Mouse (Mus musculus): ENCODE data around the gene Zfp120. TPM values are rescaled to one million over a fixed set of nuclear protein-coding genes. Genes with fewer than 3 reads are reported as not detected.
"Not testable (repeated sequence)": the region's sequence is repeated elsewhere in the genome, so short reads cannot be mapped to it uniquely, and the experiment has no call there.

The Zfp120 gene
- 10 to 100 TPM; 10.5 TPM for total RNA-seq (2021)
- long read RNA-seq, full-length matches to known transcripts, result 14 of 16 reads
- long read RNA-seq, partial matches to known transcripts, result 0 of 16 reads
- long read RNA-seq, other reads (novel, unspliced or antisense), result 2 of 16 reads

- DNase-seq (ENCODE audit: low spot score in 2 of 2), result peak; percentile 77 to 84
These were observed at the start of gene Zfp120 for GRCm38 (mm10) chr2:150136435-150136897. TSS of gene Zfp120 (minus strand) at chr2:150136708.

GRCm38 (mm10) chr2:150181570-150181999 lies 45.1 kb upstream of the Zfp120 start, which contains the start of gene Gm14139:
TSS of gene Gm14139 (plus strand) at chr2:150181755.
- not testable (repeated sequence) for DNase-seq (ENCODE audit: low spot score in 2 of 2)

- DNase-seq (ENCODE audit: low spot score in 2 of 2), result not testable (repeated sequence)
These were observed 44.5 kb upstream of the Zfp120 start for GRCm38 (mm10) chr2:150181046-150181445.

- DNase-seq (ENCODE audit: low spot score in 2 of 2), result not testable (repeated sequence)
These were observed 43.1 kb upstream of the Zfp120 start, which contains the start of gene Gm10770 for GRCm38 (mm10) chr2:150179579-150179978. TSS of gene Gm10770 (minus strand) at chr2:150179679.

- no peak for DNase-seq (ENCODE audit: low spot score in 2 of 2)
These were observed 37.3 kb upstream of the Zfp120 start for GRCm38 (mm10) chr2:150173833-150174232.

GRCm38 (mm10) chr2:150166703-150167102 lies 30.2 kb upstream of the Zfp120 start:
- DNase-seq (ENCODE audit: low spot score in 2 of 2), result no peak

- no peak for DNase-seq (ENCODE audit: low spot score in 2 of 2)
These were observed 3.7 kb downstream of the Zfp120 start for GRCm38 (mm10) chr2:150132773-150133172.

GRCm38 (mm10) chr2:150132002-150132401 lies 4.5 kb downstream of the Zfp120 start:
- DNase-seq (ENCODE audit: low spot score in 2 of 2), result not testable (repeated sequence)

GRCm38 (mm10) chr2:150111247-150111912 lies 25.1 kb downstream of the Zfp120 start:
- no peak for DNase-seq (ENCODE audit: low spot score in 2 of 2)

GRCm38 (mm10) chr2:150099618-150100017 lies 36.9 kb downstream of the Zfp120 start:
- peak; percentile 27 to 53 for DNase-seq (ENCODE audit: low spot score in 2 of 2)

Other genes with a start within 250 kb of the Zfp120 start
- gene Gm10770, start 43.0 kb upstream of the Zfp120 start, total RNA-seq (2021), result not detected
- not detected for gene Gm14139, start 45.0 kb upstream of the Zfp120 start, total RNA-seq (2021)
- gene Zfp937, start 81.4 kb upstream of the Zfp120 start, total RNA-seq (2021), result 10 to 100 TPM; 10.1 to 10.3 TPM
- 1 to 10 TPM; 7.6 TPM for gene Gm21994, start 118.9 kb upstream of the Zfp120 start, total RNA-seq (2021)
- under 1 TPM; 0.16 to 0.29 TPM for gene Gm14124, start 120.8 kb upstream of the Zfp120 start, total RNA-seq (2021)
- 1 to 10 TPM in 1 of 2 experiments, not detected in 1; 2.5 TPM for gene Gm10130, start 187.0 kb upstream of the Zfp120 start, total RNA-seq (2021)
- gene 3300002I08Rik, start 226.1 kb upstream of the Zfp120 start, total RNA-seq (2021), result 10 to 100 TPM; 10.7 to 12.3 TPM